Mouse (Mus musculus) hindbrain, embryonic 10.5 days (tissue): ENCODE results near the gene Rbks. TPM values are rescaled to one million over a fixed set of nuclear protein-coding genes. Genes with fewer than 3 reads are reported as not detected.
A peak's percentile ranks its signal among the peaks of the same experiment; 100 is the strongest.
"Not testable (repeated sequence)": the region's sequence is repeated elsewhere in the genome, so short reads cannot be mapped to it uniquely, and the experiment has no call there.

ENCODE experiments used
- DNase-seq: peaks from one replicate; pipeline ENCODE4 v3.0.0-alpha.2; 2017; ENCODE audit warnings: low spot score
- H3K27ac ChIP-seq: fragments of 300-500 bp; sonication (generic); 2 replicates; pipeline ENCODE4 v1.5.1; 2016; ENCODE audit warnings: mild to moderate bottlenecking, moderate library complexity
- H3K27me3 ChIP-seq: fragments of 300-500 bp; sonication (generic); 2 replicates; pipeline ENCODE4 v1.6.1; 2016; ENCODE audit warnings: mild to moderate bottlenecking; ENCODE audit not compliant: poor library complexity, insufficient read depth, severe bottlenecking
- H3K36me3 ChIP-seq: fragments of 300-500 bp; sonication (generic); 2 replicates; pipeline ENCODE4 v1.6.1; 2016; ENCODE audit warnings: mild to moderate bottlenecking, moderate library complexity
- H3K4me1 ChIP-seq: fragments of 300-500 bp; sonication (generic); replicated peaks from 2 replicates; pipeline ENCODE4 v1.6.1; 2016; ENCODE audit warnings: mild to moderate bottlenecking
- H3K4me3 ChIP-seq: fragments of 300-500 bp; sonication (generic); 2 replicates; pipeline ENCODE4 v1.5.1; 2016; ENCODE audit warnings: mild to moderate bottlenecking, moderate library complexity
- H3K9me3 ChIP-seq: fragments of 300-500 bp; sonication (generic); 2 replicates; pipeline ENCODE4 v1.6.1; 2016; ENCODE audit warnings: mild to moderate bottlenecking, moderate library complexity
- WGBS: fragments of 180-500 bp; shearing (Covaris S2); methylation state at CpG from one replicate; pipeline ENCODE4 v1.1.7; 2016; 5-methylcytosine and 5-hydroxymethylcytosine counted together
- polyA plus RNA-seq: library from polyadenylated mRNA; unstranded; fragments of >200 nt; fragmentation: Nextera tagmentation; extraction: Ambion mirVana; gene quantifications from 2 replicates; pipeline ENCODE4 v1.2.1, GENCODE M21; 2016

Gene Rbks
- polyA plus RNA-seq, 1 experiment from 2014 or later: 4.3 TPM

DNA sequence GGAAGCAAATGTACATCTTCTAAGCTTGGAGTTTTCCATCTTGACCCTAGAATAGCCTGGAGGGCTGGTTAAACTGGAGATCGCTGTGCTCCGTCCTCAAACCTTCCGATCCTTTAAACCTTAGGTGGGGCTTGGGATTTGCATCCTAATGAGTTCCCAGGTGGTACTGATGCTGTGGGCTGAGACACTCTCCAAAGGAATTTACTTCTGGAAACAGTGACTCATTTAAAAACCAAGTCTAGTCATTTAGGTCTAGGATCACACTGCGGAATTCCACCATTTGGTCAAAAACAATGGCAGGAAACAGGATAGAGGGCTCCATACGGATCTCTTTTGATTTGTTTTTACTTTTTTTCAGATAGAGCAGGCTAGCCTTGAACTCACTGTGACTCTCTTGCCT lies 62.7 kb downstream of the Rbks start:
- Histone ChIP-seq H3K4me1 (peaks cover 32% of the 10 kb centered on the region), H3K9me3 (no peaks in the 10 kb centered on the region), H3K36me3 (peaks cover 8% of the 10 kb centered on the region; the same call in 1 of the 2 replicates), H3K27me3 (no peaks in the 10 kb centered on the region), H3K27ac (peak overlapping the region; percentile 13; the same call in 1 of the 2 replicates), H3K4me3 (no peak overlapping the region)
- no peak for DNase-seq
- WGBS: 63% methylated on average over 5 of the region's 5 CpGs

DNA sequence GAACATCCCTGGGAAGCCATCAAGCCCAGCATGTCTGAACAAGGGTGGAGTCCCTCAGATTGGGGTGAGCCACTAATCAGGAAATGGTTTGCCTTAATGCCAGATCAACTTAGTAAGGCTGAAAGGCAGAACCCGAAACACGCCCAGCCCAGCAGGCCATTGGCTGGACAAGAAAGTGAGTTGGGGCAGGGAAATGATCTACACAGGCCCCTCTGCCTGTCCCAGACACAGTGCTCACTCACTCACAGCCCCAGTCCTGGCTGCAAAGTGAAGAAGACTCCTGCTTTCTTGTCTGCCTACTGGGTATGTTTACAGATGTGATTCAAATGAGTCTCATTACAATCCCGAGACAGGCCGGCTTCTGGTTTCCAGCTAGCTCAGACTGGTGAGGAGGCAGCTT lies 63.3 kb downstream of the Rbks start:
- H3K9me3 ChIP-seq: no peaks in the 10 kb centered on the region
- peaks cover 32% of the 10 kb centered on the region for H3K4me1 ChIP-seq
- peaks cover 8% of the 10 kb centered on the region; the same call in 1 of the 2 replicates for H3K36me3 ChIP-seq
- H3K4me3 ChIP-seq: no peak overlapping the region
- no peak for DNase-seq
- no peak overlapping the region for H3K27ac ChIP-seq
- 66% methylated on average over 4 of the region's 4 CpGs for WGBS
- no peaks in the 10 kb centered on the region for H3K27me3 ChIP-seq

DNA sequence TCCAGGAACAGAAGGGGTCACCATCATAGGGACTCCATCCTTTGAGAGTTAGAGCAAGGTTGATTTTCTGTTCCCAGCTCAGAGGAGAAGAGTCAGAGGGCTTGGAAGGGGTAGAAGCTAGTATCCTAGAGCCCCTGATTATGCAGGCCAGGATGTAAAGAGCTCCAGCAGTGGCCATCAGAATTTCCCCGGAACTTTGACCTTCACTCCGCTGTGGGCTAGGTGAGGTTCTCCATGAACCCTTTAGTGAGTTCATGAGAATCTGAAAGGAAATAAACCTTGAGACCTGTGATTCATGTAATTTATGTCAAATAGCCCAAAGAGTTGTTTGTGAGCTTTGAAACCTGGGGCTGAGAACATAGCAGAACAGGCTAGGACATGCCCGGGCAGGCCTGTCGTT lies 66.3 kb downstream of the Rbks start:
- H3K27ac ChIP-seq, H3K27me3 ChIP-seq, H3K9me3 ChIP-seq, H3K36me3 ChIP-seq, DNase-seq, H3K4me3 ChIP-seq: not testable (repeated sequence)
- 93% methylated on average over 4 of the region's 4 CpGs for WGBS
- peaks cover 36% of the 10 kb centered on the region for H3K4me1 ChIP-seq

DNA sequence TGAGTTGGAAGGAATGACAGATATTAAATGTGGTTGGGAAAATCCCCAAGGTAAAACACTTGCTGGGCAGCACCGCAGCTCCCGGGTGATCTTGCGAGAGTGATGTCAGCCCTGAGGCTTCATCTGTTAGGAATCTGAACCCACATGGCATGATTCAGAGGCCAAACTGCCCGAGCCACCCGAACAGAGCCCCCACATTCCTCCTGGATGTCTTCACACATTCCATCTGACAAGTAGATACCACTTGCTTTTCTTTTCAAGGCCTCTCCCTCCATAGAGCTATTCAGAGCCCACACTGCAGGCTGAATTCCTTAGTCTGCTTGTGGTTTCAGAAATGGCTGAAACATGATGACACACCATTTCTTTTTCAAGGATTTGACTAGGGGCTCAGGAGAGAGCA lies 67.4 kb downstream of the Rbks start:
- DNase-seq: peak; percentile 20
- Histone ChIP-seq H3K9me3 (no peaks in the 10 kb centered on the region), H3K4me3 (no peak overlapping the region), H3K4me1 (peaks cover 25% of the 10 kb centered on the region), H3K27me3 (no peaks in the 10 kb centered on the region), H3K36me3 (peaks cover 8% of the 10 kb centered on the region; the same call in 1 of the 2 replicates), H3K27ac (no peak overlapping the region)
- 50% methylated on average over 5 of the region's 5 CpGs for WGBS

DNA sequence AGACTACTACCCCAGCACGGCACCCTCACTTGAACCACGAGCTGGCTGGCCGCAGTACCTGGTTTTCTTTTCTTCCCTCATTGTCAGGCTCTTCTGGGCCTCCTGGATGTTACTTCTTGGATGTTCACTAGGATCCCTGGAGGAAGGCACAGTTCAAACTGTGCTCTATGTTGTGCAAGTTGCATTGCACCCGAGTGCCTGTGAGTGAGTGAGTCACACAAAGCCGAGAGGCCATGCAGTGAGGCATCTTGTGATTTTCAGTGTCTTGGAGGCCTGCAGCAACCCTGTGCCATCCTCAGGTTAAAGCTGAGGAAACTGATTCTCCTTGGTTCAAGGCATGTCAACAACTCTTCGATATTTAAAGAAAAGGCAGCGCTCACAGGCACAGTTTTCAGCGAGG lies 68.9 kb downstream of the Rbks start:
- WGBS: 91% methylated on average over 8 of the region's 8 CpGs
- Histone ChIP-seq H3K9me3 (no peaks in the 10 kb centered on the region), H3K36me3 (0 out of 2 replicates have a peak, but pooled peaks cover 4% of the 10 kb centered on the region), H3K27me3 (no peaks in the 10 kb centered on the region), H3K27ac (no peak overlapping the region), H3K4me3 (no peak overlapping the region), H3K4me1 (peaks cover 19% of the 10 kb centered on the region)
- no peak for DNase-seq

DNA sequence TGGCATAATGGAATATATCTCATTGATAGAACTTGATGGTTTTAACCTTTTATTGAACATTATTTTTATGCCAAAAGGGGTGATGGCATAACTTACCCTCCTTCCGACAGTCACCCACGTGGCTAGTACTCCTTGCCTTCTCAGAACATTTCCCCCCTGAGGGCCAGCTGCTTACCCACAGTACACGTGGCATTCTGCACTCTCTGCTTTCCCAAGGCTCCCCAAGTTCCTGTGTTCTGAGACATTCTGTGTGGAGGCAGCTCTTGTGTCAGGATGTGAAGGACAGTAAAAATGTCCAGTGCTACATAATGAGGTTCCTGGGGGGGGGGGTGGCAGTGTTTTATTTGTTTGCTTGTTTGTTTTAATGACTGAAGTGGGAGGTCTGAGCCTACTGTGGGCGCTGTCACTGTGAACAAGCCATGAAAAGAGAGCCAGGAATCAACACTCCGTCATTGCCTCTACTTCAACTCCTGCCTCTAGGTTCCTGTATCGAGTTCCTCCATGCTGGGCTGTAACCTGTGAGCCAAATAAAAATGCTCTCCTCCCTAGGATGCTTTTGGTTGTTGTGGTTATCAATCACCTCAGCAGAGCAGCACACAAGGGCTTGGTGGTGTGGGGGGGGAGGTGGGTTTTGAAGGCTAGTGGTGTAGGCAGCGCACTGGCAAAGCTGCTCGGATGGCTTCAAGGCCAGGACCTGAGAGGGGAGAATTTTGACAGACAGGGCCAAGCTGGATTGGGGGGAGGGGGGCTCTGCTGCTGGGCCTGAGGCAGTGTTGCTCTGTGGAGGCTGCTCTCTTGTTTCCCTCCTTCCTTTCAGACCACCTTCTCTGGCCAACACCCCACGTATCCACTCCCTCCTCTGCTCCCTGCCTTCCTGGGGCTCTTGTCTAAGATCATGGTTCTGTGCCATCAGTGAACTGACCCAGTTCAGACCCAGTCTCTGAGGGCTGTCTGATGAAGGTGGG lies 69.6 kb downstream of the Rbks start:
- 63% methylated on average over 9 of the region's 9 CpGs for WGBS

DNA sequence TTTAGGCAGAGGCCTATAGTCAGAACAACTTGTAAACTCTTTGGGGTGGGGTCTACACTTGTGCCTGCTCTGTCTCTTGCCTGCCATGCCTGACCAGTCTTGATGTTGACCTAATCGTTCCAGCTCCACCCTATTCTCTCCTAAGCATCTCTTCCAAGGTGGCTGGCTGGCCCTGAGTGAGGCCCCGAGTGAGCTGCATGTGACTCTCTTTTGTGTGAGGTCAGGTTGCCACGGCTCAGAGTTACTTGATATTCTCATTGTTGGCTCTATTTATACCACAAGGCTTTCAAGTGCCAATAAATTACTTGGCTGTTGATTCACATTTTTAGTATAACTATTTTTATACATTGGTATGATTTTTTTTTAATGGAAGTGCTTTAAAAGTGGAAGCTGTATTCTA lies 70.3 kb downstream of the Rbks start:
- no peaks in the 10 kb centered on the region for H3K27me3 ChIP-seq
- H3K36me3 ChIP-seq: peaks cover 18% of the 10 kb centered on the region
- H3K9me3 ChIP-seq: no peaks in the 10 kb centered on the region
- H3K4me1 ChIP-seq: peaks cover 19% of the 10 kb centered on the region
- H3K27ac ChIP-seq: no peak overlapping the region
- 45% methylated on average over 3 of the region's 3 CpGs for WGBS
- H3K4me3 ChIP-seq: no peak overlapping the region
- DNase-seq: no peak

More for the DNA sequence above, 69.6 kb downstream of the Rbks start:
- no peaks in the 10 kb centered on the region for H3K27me3 ChIP-seq
- H3K9me3 ChIP-seq: no peaks in the 10 kb centered on the region
- no peak for DNase-seq
- peaks cover 11% of the 10 kb centered on the region; the same call in 1 of the 2 replicates for H3K36me3 ChIP-seq
- H3K4me1 ChIP-seq: peaks cover 19% of the 10 kb centered on the region
- H3K27ac ChIP-seq: no peak overlapping the region
- no peak overlapping the region for H3K4me3 ChIP-seq

DNA sequence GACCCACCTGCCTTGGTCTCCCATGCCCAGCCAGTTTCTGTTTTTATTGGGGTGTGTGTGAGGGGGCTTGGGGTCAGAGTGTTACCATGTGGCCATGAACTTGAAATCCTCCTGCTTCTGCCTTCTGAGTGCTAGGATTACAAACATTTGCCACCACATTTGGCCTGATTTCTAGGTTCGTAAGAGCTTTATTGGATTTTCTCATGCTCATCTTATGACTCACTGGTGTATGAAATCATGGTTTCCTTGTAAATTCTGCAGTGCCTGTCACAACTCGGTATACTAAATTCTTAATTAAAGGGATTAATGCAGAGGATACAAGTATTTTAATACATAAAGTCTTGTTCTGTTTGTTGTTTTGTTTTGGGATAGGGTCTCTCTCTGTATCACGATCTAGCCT lies 77.1 kb downstream of the Rbks start:
- WGBS: 93% methylated on average over 3 of the region's 3 CpGs

DNA sequence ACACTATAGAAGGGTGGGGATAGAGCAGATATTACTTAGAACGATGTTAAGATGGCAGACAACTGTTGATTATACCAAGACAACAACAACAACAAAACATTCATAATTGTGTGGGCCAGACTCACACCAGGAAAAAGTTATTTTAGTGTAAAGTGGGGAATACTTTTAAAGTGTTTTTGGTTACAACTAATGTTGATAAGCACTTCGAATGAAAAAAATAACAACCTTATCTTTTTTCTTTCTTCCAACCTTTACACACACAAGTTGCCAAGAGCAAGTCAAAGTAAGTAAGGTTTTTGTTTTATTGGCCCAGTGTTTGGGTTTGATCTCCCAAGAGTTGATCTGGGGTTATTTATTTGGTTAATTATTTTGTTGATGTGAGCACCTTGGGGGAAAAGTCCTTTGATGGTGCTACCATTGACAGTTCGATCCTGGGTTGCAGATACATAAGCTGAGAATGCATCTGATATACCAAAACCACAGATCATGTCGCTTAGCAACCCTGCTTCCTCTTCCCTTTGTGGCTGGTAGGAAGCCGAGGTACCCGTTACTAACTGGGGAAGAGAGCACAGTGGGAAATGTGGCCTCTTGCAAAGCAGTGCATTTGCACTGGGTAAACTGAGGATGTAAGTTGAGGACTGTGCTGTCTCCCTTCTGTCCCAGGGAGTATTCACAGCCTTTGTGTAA lies 82.9 kb downstream of the Rbks start:
- WGBS: 55% methylated on average over 6 of the region's 6 CpGs
- peak overlapping the region; percentile 91 for H3K4me3 ChIP-seq
- peak overlapping the region; percentile 96 for H3K27ac ChIP-seq
- no peak for DNase-seq
- H3K27me3 ChIP-seq: no peaks in the 10 kb centered on the region
- H3K4me1 ChIP-seq: peaks cover 13% of the 10 kb centered on the region
- H3K9me3 ChIP-seq: no peaks in the 10 kb centered on the region
- peaks cover 44% of the 10 kb centered on the region for H3K36me3 ChIP-seq

More for the DNA sequence above, 77.1 kb downstream of the Rbks start:
- H3K27ac ChIP-seq: no peak overlapping the region
- H3K27me3 ChIP-seq: no peaks in the 10 kb centered on the region
- peaks cover 2% of the 10 kb centered on the region for H3K4me1 ChIP-seq
- no peak overlapping the region for H3K4me3 ChIP-seq
- no peaks in the 10 kb centered on the region for H3K9me3 ChIP-seq
- H3K36me3 ChIP-seq: peaks cover 75% of the 10 kb centered on the region
- no peak for DNase-seq

DNA sequence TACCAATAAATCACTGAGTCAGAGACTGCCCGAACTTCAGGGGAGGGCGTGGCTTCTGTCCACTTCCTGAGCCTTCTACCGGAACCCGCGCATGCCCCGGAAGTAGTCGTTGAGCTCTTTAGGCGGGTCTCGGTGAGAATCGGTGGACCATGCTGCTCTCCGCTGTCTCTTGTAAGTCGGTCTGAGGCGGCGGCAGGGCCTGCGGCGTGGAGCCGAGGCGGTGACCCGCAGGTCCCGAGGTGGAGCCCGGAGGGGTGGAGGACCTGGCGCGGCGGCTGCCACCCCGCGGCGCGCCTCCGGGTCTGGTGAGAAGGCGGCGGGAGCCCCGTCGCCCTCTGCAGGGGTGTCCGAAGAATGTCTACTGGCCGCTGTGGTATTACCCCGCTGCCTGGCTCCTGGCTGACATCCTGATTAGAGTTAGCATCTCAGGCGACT lies 83.6 kb downstream of the Rbks start:
- DNase-seq: peak; percentile 91
- Histone ChIP-seq H3K4me1 (peaks cover 13% of the 10 kb centered on the region), H3K27ac (peak overlapping the region; percentile 96), H3K9me3 (no peaks in the 10 kb centered on the region), H3K36me3 (peaks cover 38% of the 10 kb centered on the region), H3K27me3 (no peaks in the 10 kb centered on the region), H3K4me3 (peak overlapping the region; percentile 91)
- WGBS: under 1% methylated on average over 37 of the region's 37 CpGs

DNA sequence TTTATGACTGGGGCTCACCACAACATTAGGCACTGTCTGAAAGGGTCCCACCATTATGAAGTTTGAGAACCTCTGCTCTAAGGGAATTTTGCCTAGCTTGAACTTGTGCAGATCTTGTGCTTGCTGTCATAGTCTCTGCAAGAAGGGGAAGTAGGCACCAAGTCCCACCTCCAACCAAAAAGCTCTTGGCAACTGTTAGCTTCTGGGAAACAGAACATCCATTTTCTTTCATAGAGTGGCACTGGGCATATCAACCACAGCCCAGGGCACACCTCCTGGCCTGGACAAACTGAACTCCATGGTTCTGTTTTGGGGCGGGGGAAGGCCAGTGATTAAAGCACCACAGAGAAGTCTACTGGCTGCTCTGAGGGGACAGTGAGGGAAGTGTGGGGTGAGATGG lies 86.2 kb downstream of the Rbks start:
- H3K9me3 ChIP-seq: no peaks in the 10 kb centered on the region
- H3K4me3 ChIP-seq: no peak overlapping the region
- no peaks in the 10 kb centered on the region for H3K27me3 ChIP-seq
- WGBS: 88% methylated on average over 1 of the region's 1 CpGs
- no peak overlapping the region for H3K27ac ChIP-seq
- H3K4me1 ChIP-seq: peaks cover 13% of the 10 kb centered on the region
- no peak for DNase-seq
- H3K36me3 ChIP-seq: peaks cover 11% of the 10 kb centered on the region

DNA sequence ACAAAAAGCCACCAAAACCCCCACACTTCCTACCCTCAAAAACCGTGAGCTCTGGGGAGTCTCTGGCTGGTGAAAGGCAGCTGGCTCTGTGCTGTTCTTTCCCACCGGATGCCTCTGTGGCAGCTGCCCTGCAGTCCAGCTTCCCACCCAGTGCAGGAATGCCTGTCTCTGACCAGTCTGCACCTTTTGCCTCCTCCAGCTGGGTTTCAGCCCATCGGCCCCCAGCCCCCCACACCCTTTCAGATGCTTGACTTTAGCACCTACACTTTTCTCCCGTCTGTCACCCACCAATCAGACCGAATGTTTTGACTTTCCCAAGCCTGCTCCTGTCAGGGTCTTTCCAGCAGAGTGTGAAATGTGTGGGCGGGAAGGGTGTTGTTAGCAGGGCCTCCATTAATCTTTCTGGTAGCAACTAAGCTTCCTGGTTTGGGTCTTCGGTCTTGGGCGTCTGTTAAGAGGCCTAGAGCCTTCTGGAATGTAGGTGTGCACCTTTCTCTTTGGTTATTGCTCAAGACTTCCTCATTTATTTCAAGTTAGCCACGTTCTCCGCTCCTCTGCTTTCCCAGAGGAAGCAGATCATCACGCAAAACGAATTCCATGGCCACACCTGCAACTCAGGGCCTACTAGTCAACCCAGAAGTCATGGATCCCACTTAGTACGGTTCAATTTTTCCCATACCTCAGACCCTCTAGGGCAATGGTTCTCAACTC lies 86.9 kb downstream of the Rbks start:
- Histone ChIP-seq H3K27me3 (no peaks in the 10 kb centered on the region), H3K4me1 (peaks cover 12% of the 10 kb centered on the region), H3K27ac (no peak overlapping the region), H3K4me3 (no peak overlapping the region), H3K36me3 (peaks cover 6% of the 10 kb centered on the region; the same call in 1 of the 2 replicates), H3K9me3 (no peaks in the 10 kb centered on the region)
- DNase-seq: no peak
- WGBS: 72% methylated on average over 13 of the region's 13 CpGs
